Mouse (Mus musculus): Measurements from ENCODE around the gene Timm9.
"Not testable (repeated sequence)": the region's sequence is repeated elsewhere in the genome, so short reads cannot be mapped to it uniquely, and the experiment has no call there.

Timm9 gene

GRCm38 (mm10) chr12:71107216-71107771 is 29.2 kb downstream of the Timm9 start:
- DNase-seq (ENCODE audit: low read depth, low spot score) = no peak

GRCm38 (mm10) chr12:71104275-71104674 is 32.2 kb downstream of the Timm9 start:
- not testable (repeated sequence) for DNase-seq (ENCODE audit: low read depth, low spot score)

- DNase-seq (ENCODE audit: low read depth, low spot score) = no peak
Measured at GRCm38 (mm10) chr12:71086331-71086730, 50.2 kb downstream of the Timm9 start.
